Mouse (Mus musculus): ENCODE data around the gene Pls3.
"Not testable (repeated sequence)": the region's sequence is repeated elsewhere in the genome, so short reads cannot be mapped to it uniquely, and the experiment has no call there.

DNA sequence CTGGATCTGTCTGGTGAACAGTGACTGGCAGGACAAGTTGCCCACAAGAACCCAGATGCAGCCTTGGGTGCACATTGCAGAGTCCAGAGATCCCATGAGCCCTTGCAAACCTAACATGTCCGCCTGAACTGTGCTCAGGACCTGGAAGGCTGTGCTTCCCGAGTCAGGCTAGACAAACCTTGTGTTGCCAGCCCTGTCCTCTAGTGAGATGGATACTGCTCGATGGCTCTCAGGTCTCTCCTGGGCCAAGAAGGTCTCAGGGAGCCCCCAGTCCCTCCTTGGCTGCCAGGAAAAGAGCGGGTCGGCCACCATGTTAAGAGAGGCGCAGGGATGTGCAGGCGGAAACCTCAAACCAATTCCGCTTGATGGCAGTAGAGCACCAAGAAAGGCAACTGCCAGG, 135.5 kb downstream of the Pls3 start:
- TF ChIP-seq CTCF (IDR thresholded peaks at IDR 0.05; ENCODE audit: low read depth, low read length); POLR2A (IDR thresholded peaks at IDR 0.05; ENCODE audit: insufficient read depth, low read length); EP300 (IDR thresholded peaks at IDR 0.05; ENCODE audit: insufficient read depth, low read depth, low read length): not testable (repeated sequence)
